ENCODE assay signal across 31 mouse cellular contexts in the genomic region with DNA sequence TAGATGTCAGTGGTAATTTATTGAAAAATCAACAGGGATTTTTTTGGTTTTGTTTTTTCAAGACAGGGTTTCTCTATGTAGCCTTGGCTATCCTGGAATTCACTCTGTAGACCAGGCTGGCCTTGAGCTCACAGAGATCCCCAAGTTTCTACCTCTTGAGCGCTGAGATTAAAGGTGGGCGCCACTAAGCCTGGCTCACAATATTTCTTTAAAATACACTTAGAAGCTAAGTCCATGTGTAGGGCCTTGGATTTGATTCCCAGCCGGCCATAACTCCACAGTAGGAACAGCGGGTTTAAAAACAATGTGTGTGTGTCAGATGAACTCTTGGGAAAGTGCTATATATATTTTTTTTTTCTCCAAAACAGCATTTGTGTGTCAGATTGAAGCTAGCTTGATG.
"Had no signal": no experiment of that assay in that cellular context is flagged by ENCODE, and none has a peak within 500 bp of the region (broad histone marks: within the 10 kb centered on the region; RNA-seq: fewer than 3 reads in every experiment).

No protein-coding gene starts in this region.

- H3K9me3 ChIP-seq: limb, embryonic 10.5 days; limb, embryonic 12.5 days; limb, embryonic 13.5 days; limb, embryonic 15.5 days; liver, embryonic 12.5 days; liver, embryonic 13.5 days; liver, embryonic 15.5 days; lung, embryonic 15.5 days; megakaryocyte, embryonic 14.5 days; midbrain, embryonic 10.5 days; midbrain, embryonic 12.5 days; midbrain, embryonic 13.5 days; midbrain, embryonic 15.5 days; neural tube, embryonic 12.5 days had no signal

- H3K27ac ChIP-seq: left cerebral cortex, adult 2 months; limb, embryonic 10.5 days; limb, embryonic 12.5 days; limb, embryonic 13.5 days; limb, embryonic 15.5 days; liver, embryonic 12.5 days; liver, embryonic 13.5 days; liver, embryonic 14.5 days; liver, embryonic 15.5 days; lung, embryonic 15.5 days; macrophage; midbrain, embryonic 10.5 days; midbrain, embryonic 12.5 days; midbrain, embryonic 13.5 days; midbrain, embryonic 15.5 days; neural tube, embryonic 12.5 days had no signal

- H3K4me2 ChIP-seq: limb, embryonic 12.5 days; limb, embryonic 13.5 days; limb, embryonic 15.5 days; liver, embryonic 11.5 days; liver, embryonic 12.5 days; liver, embryonic 13.5 days; liver, embryonic 15.5 days; lung, embryonic 14.5 days; lung, embryonic 15.5 days; midbrain, embryonic 12.5 days; midbrain, embryonic 13.5 days; midbrain, embryonic 15.5 days; neural tube, embryonic 12.5 days had no signal

- DNase-seq: left cerebral cortex, postnatal 4 days; liver; liver, embryonic 13.5 days; liver, postnatal 0 days; lung, adult 18-20 months; lung, adult 2 months; lung, embryonic 14.5 days; lung, postnatal 10 days; lung, postnatal 14 days; lung, postnatal 36 days; lung, postnatal 4 days; midbrain, embryonic 14.5 days had no signal

- H3K4me3 ChIP-seq: left cerebral cortex, adult 2 months; limb, embryonic 10.5 days; limb, embryonic 12.5 days; limb, embryonic 13.5 days; limb, embryonic 15.5 days; liver, embryonic 12.5 days; liver, embryonic 13.5 days; liver, embryonic 15.5 days; lung, embryonic 15.5 days; megakaryocyte, embryonic 14.5 days; midbrain, embryonic 10.5 days; midbrain, embryonic 12.5 days; midbrain, embryonic 13.5 days; midbrain, embryonic 15.5 days; myocyte; neural tube, embryonic 12.5 days had no signal

- H3K9ac ChIP-seq: limb, embryonic 12.5 days; limb, embryonic 13.5 days; limb, embryonic 15.5 days; liver, embryonic 12.5 days; liver, embryonic 13.5 days; liver, embryonic 14.5 days; liver, embryonic 15.5 days; liver, postnatal 0 days; lung, embryonic 14.5 days; lung, embryonic 15.5 days; midbrain, embryonic 12.5 days; midbrain, embryonic 13.5 days; midbrain, embryonic 15.5 days; neural tube, embryonic 12.5 days had no signal

- H3K27me3 ChIP-seq: limb, embryonic 12.5 days; limb, embryonic 13.5 days; limb, embryonic 15.5 days; liver, embryonic 12.5 days; liver, embryonic 13.5 days; liver, embryonic 15.5 days; lung, embryonic 15.5 days; megakaryocyte, embryonic 14.5 days; midbrain, embryonic 12.5 days; midbrain, embryonic 13.5 days; midbrain, embryonic 15.5 days; neural tube, embryonic 12.5 days had no signal

- ATAC-seq: liver, embryonic 12.5 days; liver, postnatal 0 days; lung, postnatal 0 days; midbrain, embryonic 13.5 days; midbrain, embryonic 15.5 days had no signal
